Comparison of ENCODE assay signal across 16 mouse cellular contexts in genomic region chr1:154460067-154460466, GRCm38 (mm10).
"Had no signal": no experiment of that assay in that cellular context is flagged by ENCODE, and none has a peak within 500 bp of the region (broad histone marks: within the 10 kb centered on the region; RNA-seq: fewer than 3 reads in every experiment).

No protein-coding gene starts in this region.

- DNase-seq: gastrocnemius, postnatal 10 days; gastrocnemius, postnatal 25 days; heart, adult 2 months; heart, postnatal 14 days; heart, postnatal 4 days; kidney, adult 18-20 months; kidney, adult 8-10 months; kidney, postnatal 10 days; kidney, postnatal 25 days; kidney, postnatal 4 days; liver; liver, embryonic 13.5 days had no signal

- ATAC-seq: hindbrain, embryonic 16.5 days; inflammation-experienced regulatory T-cells, adult 6 months; intestine, embryonic 15.5 days; intestine, postnatal 0 days had no signal
